Mouse (Mus musculus): ENCODE data around the gene Rasgef1b. TPM values are rescaled to one million over a fixed set of nuclear protein-coding genes. Genes with fewer than 3 reads are reported as not detected.

Gene Rasgef1b
- polyA plus RNA-seq, 1 experiment from 2014 or later, result 33.1 TPM

GRCm38 (mm10) chr5:99283636-99284035 lies 445.2 kb downstream of the Rasgef1b start:
- ATAC-seq (replicated peaks; ENCODE audit: insufficient number of reproducible peaks, insufficient read depth, low FRiP score, low read depth), result no peak
- Histone ChIP-seq H3K27me3 (no peaks in the 10 kb centered on the region), H3K36me3 (no peaks in the 10 kb centered on the region), H3K4me3 (no peak overlapping the region), H3K9me3 (replicated peaks) (no peaks in the 10 kb centered on the region), H3K4me2 (no peak overlapping the region), H3K9ac (no peak overlapping the region), H3K4me1 (replicated peaks) (no peaks in the 10 kb centered on the region; the same call in 1 of the 2 replicates), H3K27ac (no peak overlapping the region)
- 77% methylated on average over 3 of the region's 3 CpGs for WGBS

DNA sequence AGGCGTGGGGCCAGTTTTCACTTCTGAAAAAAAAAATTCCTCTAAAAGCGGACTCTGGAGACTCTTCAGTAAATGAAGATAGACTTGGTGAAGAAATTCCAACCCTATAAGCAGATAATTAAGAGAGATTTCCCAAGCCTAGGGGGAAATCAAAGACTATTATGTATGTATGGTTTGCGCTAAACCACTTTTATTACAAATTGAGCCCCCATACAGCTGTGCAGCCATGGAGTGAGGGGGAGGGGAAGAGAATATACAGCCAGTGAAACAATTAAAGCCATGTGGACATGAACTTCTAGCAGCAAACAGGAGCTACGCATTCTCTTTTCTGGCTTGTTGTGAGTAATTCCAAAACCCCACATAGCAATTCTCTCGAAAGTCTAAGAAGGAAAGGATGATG lies 448.3 kb downstream of the Rasgef1b start:
- WGBS, result 78% methylated on average over 5 of the region's 5 CpGs

DNA sequence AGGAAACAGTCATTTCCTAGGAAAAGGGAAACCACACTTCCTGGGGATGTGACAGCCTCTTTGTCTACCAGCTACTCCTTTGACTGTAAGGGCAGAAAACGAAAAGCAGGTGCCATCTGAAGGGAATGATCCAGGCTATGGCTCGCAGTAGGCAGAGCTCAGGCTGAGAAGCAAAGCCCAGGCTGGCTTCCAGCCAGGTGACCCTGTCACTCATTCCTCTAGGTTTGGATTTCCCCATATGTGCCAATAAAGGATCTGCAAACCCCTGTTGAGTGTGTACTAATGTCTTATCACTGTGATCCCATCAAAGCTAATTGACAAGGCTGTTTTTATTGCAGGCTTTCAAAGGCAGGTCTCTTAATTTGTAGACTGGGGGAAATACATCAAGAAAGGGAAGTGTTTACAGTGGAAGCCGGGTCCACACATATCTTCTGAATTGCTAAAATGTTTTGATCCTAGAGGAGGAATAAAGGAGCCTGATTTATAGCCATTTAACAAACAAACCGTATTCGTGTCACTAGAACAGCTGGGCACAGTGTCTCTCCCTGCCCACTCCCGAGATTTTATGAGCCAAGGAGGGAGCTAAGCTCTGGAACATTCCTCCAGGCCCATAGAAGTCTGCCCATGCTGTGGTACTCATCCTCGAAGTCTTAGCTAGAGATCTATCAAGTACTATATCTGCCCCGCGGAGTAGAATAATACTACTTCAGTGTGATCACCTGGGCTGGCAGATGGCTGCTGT lies 449.7 kb downstream of the Rasgef1b start:
- Histone ChIP-seq H3K27ac (no peak overlapping the region), H3K4me3 (no peak overlapping the region), H3K27me3 (no peaks in the 10 kb centered on the region), H3K9ac (no peak overlapping the region), H3K9me3 (replicated peaks) (no peaks in the 10 kb centered on the region), H3K4me2 (no peak overlapping the region), H3K36me3 (no peaks in the 10 kb centered on the region), H3K4me1 (replicated peaks) (peaks cover 4% of the 10 kb centered on the region)
- WGBS, result 70% methylated on average over 9 of the region's 9 CpGs
- no peak for ATAC-seq (replicated peaks; ENCODE audit: insufficient number of reproducible peaks, insufficient read depth, low FRiP score, low read depth)

More for the DNA sequence above, 448.3 kb downstream of the Rasgef1b start:
- Histone ChIP-seq H3K4me2 (no peak overlapping the region), H3K9me3 (replicated peaks) (no peaks in the 10 kb centered on the region), H3K27ac (no peak overlapping the region), H3K9ac (no peak overlapping the region), H3K27me3 (no peaks in the 10 kb centered on the region), H3K4me3 (no peak overlapping the region), H3K4me1 (replicated peaks) (no peaks in the 10 kb centered on the region), H3K36me3 (no peaks in the 10 kb centered on the region)
- ATAC-seq (replicated peaks; ENCODE audit: insufficient number of reproducible peaks, insufficient read depth, low FRiP score, low read depth), result no peak

GRCm38 (mm10) chr5:99278364-99278763 lies 450.5 kb downstream of the Rasgef1b start:
- no peaks in the 10 kb centered on the region for H3K9me3 ChIP-seq (replicated peaks)
- no peak overlapping the region for H3K4me2 ChIP-seq
- no peaks in the 10 kb centered on the region for H3K27me3 ChIP-seq
- H3K36me3 ChIP-seq, result no peaks in the 10 kb centered on the region
- H3K4me1 ChIP-seq (replicated peaks), result peaks cover 11% of the 10 kb centered on the region
- no peak overlapping the region for H3K27ac ChIP-seq
- no peak for ATAC-seq (replicated peaks; ENCODE audit: insufficient number of reproducible peaks, insufficient read depth, low FRiP score, low read depth)
- no peak overlapping the region for H3K4me3 ChIP-seq
- no peak overlapping the region for H3K9ac ChIP-seq
- WGBS, result 69% methylated on average over 8 of the region's 8 CpGs

DNA sequence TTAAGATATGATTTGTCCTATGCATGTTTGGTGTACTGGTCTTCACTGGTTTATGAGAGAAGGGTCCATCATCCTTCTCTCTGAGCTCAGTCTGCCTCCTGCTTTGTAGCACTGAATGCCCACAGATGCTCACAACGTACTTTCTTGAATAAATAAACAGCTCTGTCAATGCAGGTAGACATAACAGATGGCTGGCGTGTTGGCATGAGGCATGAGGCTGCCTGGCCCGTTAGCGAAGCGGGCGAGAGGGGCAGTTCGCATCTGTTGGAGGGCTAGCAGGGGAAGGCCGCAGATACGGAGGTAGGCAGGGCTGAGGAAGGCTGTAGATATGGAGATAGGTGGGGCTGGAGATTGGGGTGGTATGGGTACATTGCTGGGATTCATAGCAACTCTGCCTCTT lies 451.3 kb downstream of the Rasgef1b start:
- Histone ChIP-seq H3K4me1 (replicated peaks) (peaks cover 11% of the 10 kb centered on the region), H3K4me2 (no peak overlapping the region), H3K36me3 (no peaks in the 10 kb centered on the region), H3K4me3 (no peak overlapping the region), H3K9me3 (replicated peaks) (no peaks in the 10 kb centered on the region), H3K27ac (no peak overlapping the region), H3K27me3 (no peaks in the 10 kb centered on the region), H3K9ac (no peak overlapping the region)
- 87% methylated on average over 9 of the region's 9 CpGs for WGBS
- no peak for ATAC-seq (replicated peaks; ENCODE audit: insufficient number of reproducible peaks, insufficient read depth, low FRiP score, low read depth)

- no peak overlapping the region for H3K4me3 ChIP-seq
- no peak overlapping the region for H3K27ac ChIP-seq
- no peaks in the 10 kb centered on the region for H3K9me3 ChIP-seq (replicated peaks)
- no peak for ATAC-seq (replicated peaks; ENCODE audit: insufficient number of reproducible peaks, insufficient read depth, low FRiP score, low read depth)
- no peaks in the 10 kb centered on the region for H3K36me3 ChIP-seq
- H3K9ac ChIP-seq, result no peak overlapping the region
- no peaks in the 10 kb centered on the region for H3K27me3 ChIP-seq
- H3K4me1 ChIP-seq (replicated peaks), result peaks cover 17% of the 10 kb centered on the region
- WGBS, result 45% methylated on average over 12 of the region's 12 CpGs
- peak overlapping the region; percentile 28; the same call in 1 of the 2 replicates for H3K4me2 ChIP-seq
Measured at GRCm38 (mm10) chr5:99274119-99274563, 454.7 kb downstream of the Rasgef1b start.

GRCm38 (mm10) chr5:99271531-99271930 lies 457.3 kb downstream of the Rasgef1b start:
- no peak overlapping the region for H3K4me3 ChIP-seq
- no peaks in the 10 kb centered on the region for H3K9me3 ChIP-seq (replicated peaks)
- peaks cover 17% of the 10 kb centered on the region for H3K4me1 ChIP-seq (replicated peaks)
- ATAC-seq (replicated peaks; ENCODE audit: insufficient number of reproducible peaks, insufficient read depth, low FRiP score, low read depth), result no peak
- H3K36me3 ChIP-seq, result no peaks in the 10 kb centered on the region
- 39% methylated on average over 1 of the region's 1 CpGs for WGBS
- no peaks in the 10 kb centered on the region for H3K27me3 ChIP-seq
- H3K9ac ChIP-seq, result no peak overlapping the region
- H3K4me2 ChIP-seq, result no peak overlapping the region
- H3K27ac ChIP-seq, result no peak overlapping the region

DNA sequence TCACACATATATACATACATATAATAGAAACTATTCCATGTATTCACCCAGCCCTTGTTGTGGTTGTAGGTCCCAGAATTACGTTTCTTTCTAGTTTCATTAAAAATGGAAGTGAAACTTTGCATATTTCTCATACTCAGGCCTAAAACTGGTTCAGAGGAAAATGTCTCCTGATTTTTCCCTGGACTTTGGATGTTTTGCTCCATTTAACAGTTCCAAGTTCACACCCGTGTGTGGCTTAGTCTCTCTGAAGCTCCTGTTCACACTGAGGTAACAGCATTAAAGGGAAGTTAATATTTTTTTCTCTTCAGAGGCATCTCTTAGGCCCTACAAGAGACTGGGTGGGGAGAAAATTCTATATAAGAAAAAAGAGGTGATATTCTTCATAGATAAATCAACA lies 459.7 kb downstream of the Rasgef1b start:
- no peak for ATAC-seq (replicated peaks; ENCODE audit: insufficient number of reproducible peaks, insufficient read depth, low FRiP score, low read depth)
- H3K9ac ChIP-seq, result no peak overlapping the region
- H3K9me3 ChIP-seq (replicated peaks), result no peaks in the 10 kb centered on the region
- no peak overlapping the region for H3K4me2 ChIP-seq
- H3K27me3 ChIP-seq, result no peaks in the 10 kb centered on the region
- no peak overlapping the region for H3K4me3 ChIP-seq
- H3K27ac ChIP-seq, result no peak overlapping the region
- no peaks in the 10 kb centered on the region for H3K36me3 ChIP-seq
- 84% methylated on average over 2 of the region's 2 CpGs for WGBS
- H3K4me1 ChIP-seq (replicated peaks), result peaks cover 12% of the 10 kb centered on the region

DNA sequence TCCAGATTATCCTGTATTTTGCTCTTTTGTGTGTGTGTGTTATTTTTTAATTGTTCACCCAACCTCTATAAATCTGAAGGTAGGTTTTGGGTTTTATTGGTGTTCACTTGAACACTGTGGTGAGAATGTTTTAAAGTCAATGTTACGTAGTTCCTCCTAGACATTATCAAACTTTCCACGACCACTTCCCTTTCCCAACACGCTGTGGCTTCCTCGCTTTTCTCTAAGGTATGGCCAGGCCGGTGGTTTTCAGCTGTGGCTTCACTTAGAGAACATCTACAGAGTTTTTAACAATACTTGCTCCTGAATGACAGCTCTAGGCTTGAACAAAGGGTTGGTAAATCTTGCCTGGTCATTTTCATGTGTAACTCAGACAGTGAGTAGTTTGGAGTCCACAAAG lies 461.5 kb downstream of the Rasgef1b start:
- H3K4me1 ChIP-seq (replicated peaks), result peaks cover 10% of the 10 kb centered on the region; the same call in 1 of the 2 replicates
- H3K36me3 ChIP-seq, result no peaks in the 10 kb centered on the region
- H3K9ac ChIP-seq, result no peak overlapping the region
- H3K4me2 ChIP-seq, result no peak overlapping the region
- H3K9me3 ChIP-seq (replicated peaks), result no peaks in the 10 kb centered on the region
- no peaks in the 10 kb centered on the region for H3K27me3 ChIP-seq
- ATAC-seq (replicated peaks; ENCODE audit: insufficient number of reproducible peaks, insufficient read depth, low FRiP score, low read depth), result no peak
- H3K27ac ChIP-seq, result no peak overlapping the region
- no peak overlapping the region for H3K4me3 ChIP-seq
- 68% methylated on average over 5 of the region's 5 CpGs for WGBS

GRCm38 (mm10) chr5:99266301-99266700 lies 462.6 kb downstream of the Rasgef1b start:
- no peak for ATAC-seq (replicated peaks; ENCODE audit: insufficient number of reproducible peaks, insufficient read depth, low FRiP score, low read depth)
- no peak overlapping the region for H3K4me3 ChIP-seq
- peaks cover 5% of the 10 kb centered on the region; the same call in 1 of the 2 replicates for H3K4me1 ChIP-seq (replicated peaks)
- H3K36me3 ChIP-seq, result no peaks in the 10 kb centered on the region
- no peak overlapping the region for H3K27ac ChIP-seq
- H3K4me2 ChIP-seq, result no peak overlapping the region
- H3K9ac ChIP-seq, result no peak overlapping the region
- H3K27me3 ChIP-seq, result no peaks in the 10 kb centered on the region
- H3K9me3 ChIP-seq (replicated peaks), result no peaks in the 10 kb centered on the region
- 84% methylated on average over 8 of the region's 8 CpGs for WGBS

GRCm38 (mm10) chr5:99262197-99262920 lies 466.5 kb downstream of the Rasgef1b start:
- ATAC-seq (replicated peaks; ENCODE audit: insufficient number of reproducible peaks, insufficient read depth, low FRiP score, low read depth), result no peak
- Histone ChIP-seq H3K36me3 (no peaks in the 10 kb centered on the region), H3K4me1 (replicated peaks) (peaks cover 9% of the 10 kb centered on the region; the same call in 1 of the 2 replicates), H3K9me3 (replicated peaks) (no peaks in the 10 kb centered on the region), H3K27ac (no peak overlapping the region), H3K4me3 (no peak overlapping the region), H3K27me3 (no peaks in the 10 kb centered on the region), H3K9ac (no peak overlapping the region), H3K4me2 (no peak overlapping the region)
- WGBS, result 54% methylated on average over 6 of the region's 6 CpGs
